ENCODE assay signal across 14 mouse cellular contexts in the genomic region with DNA sequence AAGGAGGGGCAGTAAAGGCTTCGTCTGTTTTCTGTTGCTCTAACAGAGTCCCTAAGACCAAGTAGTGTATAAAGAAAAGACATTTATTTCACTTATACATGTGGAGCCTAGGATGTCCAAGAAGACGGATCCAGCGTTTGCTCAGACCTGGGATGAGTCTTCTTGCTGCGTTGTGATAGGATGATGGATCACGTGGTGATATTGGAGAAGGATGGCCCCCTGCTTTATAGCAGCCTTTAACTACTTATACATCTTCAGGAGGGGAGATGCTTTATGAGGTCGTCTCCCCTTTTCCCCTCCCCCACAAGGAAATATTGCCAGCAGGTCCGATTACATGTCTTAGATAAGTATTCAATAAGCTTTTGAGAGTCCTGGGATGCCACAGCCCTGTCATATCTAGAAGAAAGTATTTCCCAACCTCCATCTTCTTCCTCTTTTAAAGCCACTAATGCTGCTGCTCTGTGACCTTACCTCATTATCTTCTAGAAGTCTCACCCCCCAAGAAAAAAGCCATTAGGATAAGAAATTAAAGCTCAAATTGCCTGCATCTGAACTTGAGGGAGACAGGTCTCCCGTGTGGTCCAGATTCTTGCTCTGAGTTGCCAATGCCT.
"Had no signal": no experiment of that assay in that cellular context is flagged by ENCODE, and none has a peak within 500 bp of the region (broad histone marks: within the 10 kb centered on the region; RNA-seq: fewer than 3 reads in every experiment).

No protein-coding gene starts in this region.

- DNase-seq: kidney, adult 11 months; kidney, adult 8-10 months; kidney, postnatal 10 days; kidney, postnatal 36 days; layer of hippocampus, adult 9-11 months; liver; lung, adult 18-20 months; lung, postnatal 10 days; lung, postnatal 36 days; retina, postnatal 1 day; right cerebral cortex, postnatal 25 days; thymus, postnatal 25 days had no signal

- ATAC-seq: liver, embryonic 12.5 days; midbrain, embryonic 15.5 days had no signal
